Mouse (Mus musculus) brain, embryonic 14.5 days (tissue): ENCODE results near the gene Tubgcp4. TPM values are rescaled to one million over a fixed set of nuclear protein-coding genes. Genes with fewer than 3 reads are reported as not detected.
"Not testable (repeated sequence)": the region's sequence is repeated elsewhere in the genome, so short reads cannot be mapped to it uniquely, and the experiment has no call there.

Experiments
- DNase-seq: peaks from one replicate; pipeline ENCODE4 v3.0.0-alpha.2; 2011; ENCODE audit warnings: low read depth
- CTCF ChIP-seq: fragments of 200-500 bp; IDR thresholded peaks from 2 replicates; pipeline ENCODE4 v1.5.1; 2012; ENCODE audit warnings: inconsistent platforms, mild to moderate bottlenecking, moderate library complexity, borderline replicate concordance; ENCODE audit not compliant: insufficient read depth, insufficient read length; ENCODE audit errors: extremely low read depth
- POLR2A ChIP-seq: fragments of 200-500 bp; IDR thresholded peaks from 2 replicates; pipeline ENCODE4 v1.6.1; 2012; ENCODE audit warnings: mild to moderate bottlenecking, inconsistent platforms, borderline replicate concordance; ENCODE audit not compliant: poor library complexity, insufficient read depth, insufficient read length, severe bottlenecking; ENCODE audit errors: extremely low read depth
- polyA plus RNA-seq: library from polyadenylated mRNA; depleted of rRNA; stranded (reverse); fragments of >200 nt; gene quantifications from 2 replicates; pipeline ENCODE4 v1.2.3, GENCODE M21; 2012; rRNA removed

The Tubgcp4 gene
- 50.9 and 67.7 TPM in 2 replicates for polyA plus RNA-seq

DNA sequence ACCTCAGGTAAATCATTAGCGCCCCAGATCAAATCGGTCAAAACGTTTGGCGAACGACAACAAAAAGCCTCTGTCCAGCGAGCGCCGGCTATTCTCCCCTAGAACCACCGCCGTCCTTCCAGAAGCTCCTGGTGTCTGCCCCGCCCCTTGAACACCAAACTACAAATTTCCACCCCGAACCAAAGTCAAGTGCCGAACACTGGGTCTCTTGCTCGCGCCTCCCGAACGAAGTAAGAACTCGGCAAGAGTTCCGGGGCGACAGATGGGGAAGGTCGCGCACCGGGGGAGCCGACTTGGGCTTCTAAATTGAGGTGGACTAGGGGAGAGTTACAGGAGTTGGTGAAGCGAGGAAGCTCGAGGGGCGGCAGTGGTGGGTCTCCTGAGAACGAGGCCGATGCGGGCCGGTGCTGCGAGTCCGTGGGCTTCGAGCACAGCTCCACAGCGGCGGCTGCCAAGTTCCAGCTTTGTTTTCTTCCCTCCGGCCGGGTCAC lies at the start of gene Tubgcp4:
Tubgcp4 (plus strand) TSS at position 174 of the 491 bp plus-strand sequence.
- no peak for TF ChIP-seq CTCF
- no peak for TF ChIP-seq POLR2A
- no peak for DNase-seq

DNA sequence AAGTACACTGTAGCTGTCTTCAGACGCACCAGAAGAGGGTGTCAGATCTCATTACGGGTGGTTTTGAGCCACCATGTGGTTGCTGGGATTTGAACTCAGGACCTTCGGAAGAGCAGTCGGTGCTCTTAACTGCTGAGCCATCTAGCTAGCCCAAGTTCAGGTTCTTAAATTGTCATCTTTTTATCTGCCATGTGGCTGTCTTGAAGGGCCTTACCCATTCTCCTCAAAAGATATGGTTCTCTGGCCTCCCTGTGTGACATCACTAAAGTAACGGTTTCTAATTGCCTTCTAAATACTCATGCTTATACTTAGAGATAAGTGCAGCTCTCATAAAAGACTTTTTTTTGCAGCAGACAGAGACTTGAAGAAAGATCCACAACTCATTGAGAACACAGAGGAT lies 44.2 kb upstream of the Tubgcp4 start:
- DNase-seq, result not testable (repeated sequence)

DNA sequence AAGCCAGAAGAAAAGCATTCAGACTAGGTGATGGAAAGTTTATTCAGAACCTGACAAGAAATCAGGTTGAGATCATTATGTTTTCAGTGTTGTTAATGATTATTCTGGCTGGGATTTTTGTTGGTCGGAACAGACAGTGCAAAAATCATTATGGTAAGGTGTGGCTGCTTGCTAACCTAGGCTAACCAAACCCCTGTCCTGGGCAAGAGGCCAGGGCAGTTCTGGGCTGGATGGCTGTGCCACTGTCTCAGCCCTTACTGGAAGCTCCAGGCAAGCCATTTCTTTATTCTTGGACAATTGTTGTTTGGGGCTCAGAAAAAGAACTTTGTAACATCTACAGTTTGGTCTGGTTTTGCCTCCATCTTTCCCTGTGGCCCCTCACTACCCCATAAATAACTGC lies 42.9 kb upstream of the Tubgcp4 start:
- TF ChIP-seq CTCF (no peak), POLR2A (no peak)

DNA sequence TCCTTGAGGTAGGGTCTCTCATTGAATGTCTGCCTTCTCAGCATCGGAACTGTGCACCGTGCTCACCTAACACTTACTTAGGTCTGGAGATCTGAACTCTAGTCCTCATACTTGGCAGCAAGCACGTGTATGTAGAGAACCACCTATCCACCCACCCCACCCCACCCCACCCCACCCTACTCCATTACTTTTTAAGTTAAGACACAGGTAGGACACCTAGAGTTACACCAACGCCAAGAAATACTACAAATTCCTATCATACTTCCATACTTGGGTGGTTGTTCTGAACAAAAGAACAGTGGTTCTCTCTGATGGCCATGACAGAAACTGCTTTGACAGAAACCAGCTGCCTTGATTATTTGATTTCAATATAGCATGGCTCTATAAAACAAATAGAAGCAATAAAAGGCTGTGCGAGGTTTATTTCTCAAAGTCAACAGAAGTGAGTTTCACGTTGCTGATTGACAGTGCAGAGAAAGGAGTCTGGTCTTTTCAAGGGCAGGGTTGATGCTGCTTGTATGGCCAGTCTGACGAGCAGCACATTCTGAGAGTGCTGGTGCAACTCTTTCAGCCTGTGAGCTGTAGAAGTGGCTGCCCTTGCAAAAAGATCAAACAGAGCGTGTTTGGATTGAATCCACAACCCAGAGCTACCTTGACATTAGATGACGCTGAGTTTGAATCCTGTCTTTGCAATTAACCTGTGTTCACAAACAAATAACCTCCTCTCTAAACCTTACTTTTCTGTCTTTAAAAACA lies 41.4 kb upstream of the Tubgcp4 start:
- no peak for TF ChIP-seq POLR2A
- TF ChIP-seq CTCF, result no peak
- no peak for DNase-seq

More for the DNA sequence above, 42.9 kb upstream of the Tubgcp4 start:
- no peak for DNase-seq

DNA sequence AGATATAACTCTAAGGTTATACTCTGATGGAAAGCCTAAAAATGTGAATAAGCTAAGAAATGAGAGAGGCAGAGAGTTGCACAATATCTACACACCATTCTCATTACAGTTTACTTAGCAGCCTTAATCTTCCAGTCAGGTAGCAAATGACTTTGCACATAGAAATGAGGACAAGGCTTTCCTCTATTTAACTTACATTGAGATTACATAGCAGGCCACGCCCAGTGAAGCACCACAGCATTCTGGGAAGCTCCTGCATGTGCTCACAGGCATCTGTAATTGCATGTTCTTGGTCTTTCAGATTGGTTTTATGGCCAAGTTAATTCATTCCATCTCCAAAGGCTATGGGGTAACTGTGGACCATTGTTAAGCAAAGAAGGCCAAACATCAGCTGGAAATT lies 37.6 kb upstream of the Tubgcp4 start:
- DNase-seq, result no peak
- TF ChIP-seq POLR2A, result no peak
- TF ChIP-seq CTCF, result no peak

DNA sequence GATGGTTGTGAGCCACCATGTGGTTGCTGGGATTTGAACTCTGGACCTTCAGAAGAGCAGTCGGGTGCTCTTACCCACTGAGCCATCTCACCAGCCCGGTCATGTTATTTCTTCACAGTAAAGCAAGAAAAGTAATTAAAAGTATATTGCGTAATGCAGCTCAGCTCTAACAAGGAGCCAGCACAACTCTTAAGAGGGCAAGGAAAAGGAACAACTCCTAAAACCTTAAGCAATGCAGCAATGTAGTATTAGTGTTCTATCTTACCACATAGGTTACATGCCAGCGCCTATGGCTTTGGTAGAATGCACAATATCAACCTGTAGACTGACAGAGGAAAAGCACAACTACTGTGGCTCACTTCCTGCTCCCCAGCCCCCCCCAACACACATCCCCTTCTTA lies 33.1 kb upstream of the Tubgcp4 start:
- no peak for DNase-seq
- TF ChIP-seq CTCF (no peak), POLR2A (no peak)

DNA sequence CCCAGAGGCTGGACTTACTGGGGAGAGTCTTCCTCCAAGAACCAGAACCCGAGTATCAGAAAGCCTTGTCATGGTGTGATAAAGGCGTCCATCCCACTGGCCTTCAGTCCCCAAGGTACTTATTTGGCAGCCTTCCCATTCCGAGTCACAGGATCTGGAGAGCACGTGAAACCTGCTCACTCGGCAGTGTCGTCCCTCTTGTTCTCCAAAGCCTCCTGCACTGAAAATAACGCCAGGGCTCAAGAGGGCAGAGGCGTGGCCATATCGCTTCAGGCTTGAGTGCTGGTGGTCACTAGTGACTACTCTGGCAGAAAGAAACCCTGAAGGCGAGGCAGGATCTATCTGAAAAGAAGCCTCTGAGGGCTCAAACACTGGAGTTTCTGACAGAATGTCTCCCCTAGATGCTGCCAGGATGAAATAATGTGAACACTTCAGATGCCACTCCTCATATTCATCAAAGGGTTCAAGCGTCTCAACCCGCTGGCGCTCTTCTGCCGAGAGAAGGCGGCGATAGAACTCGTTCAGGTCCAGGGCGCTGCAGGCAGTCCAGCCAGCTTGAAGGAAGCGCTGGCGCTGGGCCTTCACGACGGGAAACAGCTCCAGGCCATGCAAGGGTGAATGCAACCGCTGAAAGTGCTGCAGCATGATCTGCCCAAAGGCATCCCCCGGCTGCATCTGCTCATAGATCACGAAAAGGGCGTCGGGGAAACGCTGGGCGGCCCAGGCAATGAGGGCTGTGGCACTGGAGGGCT lies 31.0 kb upstream of the Tubgcp4 start:
- TF ChIP-seq POLR2A (no peak), CTCF (no peak)

DNA sequence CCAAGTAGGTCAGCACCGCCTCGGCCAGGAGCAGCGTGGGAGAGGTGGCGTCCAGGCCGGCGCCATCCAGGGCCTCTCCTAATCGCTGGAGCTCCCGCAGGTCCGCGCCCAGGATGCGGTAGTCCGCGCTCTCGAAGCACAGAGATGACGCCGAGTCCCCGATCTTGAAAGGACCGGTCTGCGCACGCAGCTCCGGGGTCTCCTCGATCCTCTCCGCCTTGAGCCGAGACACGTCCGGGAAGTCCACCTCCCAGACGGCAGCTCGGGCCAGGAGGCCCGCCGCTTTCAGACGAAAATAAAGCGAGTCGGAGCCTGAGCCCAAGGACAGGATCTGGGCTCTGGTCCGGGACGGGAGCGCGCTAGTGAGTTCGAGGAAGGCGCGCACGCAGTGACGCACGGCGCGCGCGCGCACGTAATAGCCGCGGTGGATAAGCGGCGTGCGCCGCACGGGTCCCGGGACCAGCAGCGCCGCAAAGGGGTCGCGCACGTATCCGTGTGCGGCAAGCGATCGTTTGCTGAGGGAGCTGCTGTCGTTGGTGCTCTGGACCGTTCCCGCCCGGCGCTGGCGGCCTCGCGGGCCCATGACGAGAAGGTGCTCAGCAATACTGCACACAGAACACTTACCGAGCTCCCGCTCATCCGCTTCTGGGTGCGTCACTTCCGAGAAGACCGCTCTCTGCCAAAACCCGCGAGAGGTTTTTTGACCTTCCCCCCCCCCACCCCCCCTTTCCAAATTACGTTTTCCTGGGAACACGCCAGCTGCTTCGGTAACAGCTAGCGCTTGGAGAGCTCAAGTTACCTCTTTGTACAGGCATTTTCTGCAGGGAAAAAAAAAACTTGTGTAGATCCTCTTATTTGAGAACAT lies 30.2 kb upstream of the Tubgcp4 start, which contains the start of the genes Adal and Lcmt2:
Adal (plus strand) TSS at position 411 of the 865 bp plus-strand sequence.
Lcmt2 (minus strand) TSS at position 636 of the 865 bp plus-strand sequence.
- peak; percentile 97 for DNase-seq
- TF ChIP-seq CTCF (no peak), POLR2A (peak; percentile 94)

More for the DNA sequence above, 31.0 kb upstream of the Tubgcp4 start:
- DNase-seq, result peak; percentile 74

DNA sequence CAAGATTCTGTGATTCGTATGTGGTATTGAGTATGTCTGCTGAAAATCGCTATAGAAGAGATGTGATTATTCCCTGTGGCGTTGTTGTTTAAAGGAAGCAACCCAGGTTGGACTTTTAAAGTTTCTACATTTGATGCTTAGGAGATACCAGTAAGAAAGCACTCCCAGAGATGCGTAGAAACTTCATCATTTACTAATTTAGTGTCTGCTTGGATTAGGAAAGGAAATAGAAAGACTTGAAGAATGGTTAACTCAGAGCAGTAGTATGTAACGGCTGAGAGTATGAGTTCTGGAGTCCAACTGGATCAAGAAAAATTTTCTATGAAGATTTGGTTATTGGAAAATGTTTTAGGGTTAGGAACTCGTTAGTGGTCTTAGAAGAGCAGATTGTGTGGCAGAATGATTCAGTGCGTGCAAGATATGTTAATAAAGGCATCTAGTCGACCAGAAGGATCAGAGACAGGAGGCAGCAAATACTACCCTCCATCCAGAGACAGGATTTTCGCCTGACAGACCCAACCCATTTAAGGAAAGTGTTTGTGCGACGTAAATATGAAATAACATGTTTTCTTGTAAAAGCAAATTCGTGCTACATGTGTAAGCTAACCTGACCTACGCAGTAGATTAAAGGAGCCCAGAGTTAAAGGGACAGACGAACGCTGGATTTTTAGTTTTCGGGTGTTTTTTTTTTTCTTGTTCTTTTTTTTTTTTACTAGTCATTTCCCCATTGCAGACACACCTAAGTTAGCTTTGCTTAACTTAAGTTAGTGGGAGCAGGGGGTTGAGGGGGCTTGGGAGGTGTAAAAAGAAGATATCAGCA lies 29.0 kb upstream of the Tubgcp4 start:
- peak; percentile 13 for DNase-seq
- TF ChIP-seq CTCF (no peak), POLR2A (no peak)

DNA sequence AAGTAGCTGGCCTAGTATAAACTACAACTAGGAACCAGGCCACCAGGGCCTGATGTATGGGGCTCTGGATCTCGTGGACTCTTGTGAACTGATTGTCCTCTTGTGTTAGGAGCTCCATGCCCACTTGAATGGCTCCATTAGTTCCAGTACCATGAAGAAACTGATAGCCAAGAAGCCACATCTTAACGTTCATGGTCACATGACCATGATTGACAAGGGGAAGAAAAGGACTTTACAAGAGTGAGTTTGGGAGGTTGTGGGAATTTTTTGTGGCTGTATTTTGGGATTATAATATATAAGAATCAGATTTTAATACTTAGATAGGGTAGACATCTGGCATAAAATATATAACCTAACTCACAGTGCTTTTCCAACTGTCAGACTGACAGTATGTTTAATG lies 28.0 kb upstream of the Tubgcp4 start:
- no peak for DNase-seq
- TF ChIP-seq POLR2A, result no peak
- no peak for TF ChIP-seq CTCF
